Mouse (Mus musculus) stomach, postnatal 0 days (tissue): ENCODE results near the gene Qprt. TPM values are rescaled to one million over a fixed set of nuclear protein-coding genes. Genes with fewer than 3 reads are reported as not detected.

Source experiments
- ATAC-seq: fragments of 200-750 bp; cut with Nextera tagmentation; 2 replicates; pipeline ENCODE4 v1.8.0; 2017; ENCODE audit not compliant: low FRiP score, low TSS enrichment
- DNase-seq: peaks from one replicate; pipeline ENCODE4 v3.0.0-alpha.2; 2016; ENCODE audit warnings: low spot score
- H3K27ac ChIP-seq: fragments of 300-500 bp; sonication (generic); replicated peaks from 2 replicates; pipeline ENCODE4 v1.5.1; 2014; ENCODE audit warnings: mild to moderate bottlenecking, control low read depth
- H3K27me3 ChIP-seq: fragments of 300-500 bp; sonication (generic); 2 replicates; pipeline ENCODE4 v1.6.1; 2014; ENCODE audit warnings: low read length; ENCODE audit not compliant: control insufficient read depth, insufficient read depth
- H3K36me3 ChIP-seq: fragments of 300-500 bp; sonication (generic); 2 replicates; pipeline ENCODE4 v1.6.1; 2014; ENCODE audit warnings: low read length, mixed read lengths; ENCODE audit not compliant: control insufficient read depth, insufficient read depth
- H3K4me1 ChIP-seq: fragments of 300-500 bp; sonication (generic); replicated peaks from 2 replicates; pipeline ENCODE4 v1.6.1; 2014; ENCODE audit warnings: antibody characterized with exemption; ENCODE audit not compliant: control insufficient read depth, insufficient read depth
- H3K4me2 ChIP-seq: fragments of 300-500 bp; sonication (generic); replicated peaks from 2 replicates; pipeline ENCODE4 v1.6.1; 2014; ENCODE audit warnings: low read depth, mild to moderate bottlenecking, control low read depth, moderate library complexity
- H3K4me3 ChIP-seq: fragments of 300-500 bp; sonication (generic); 2 replicates; pipeline ENCODE4 v1.5.1; 2014; ENCODE audit warnings: low read depth, low read length, control low read depth
- H3K9ac ChIP-seq: fragments of 300-500 bp; sonication (generic); 2 replicates; pipeline ENCODE4 v1.6.1; 2014; ENCODE audit warnings: mild to moderate bottlenecking, low read length, control low read depth, mixed read lengths
- H3K9me3 ChIP-seq: fragments of 300-500 bp; sonication (generic); 2 replicates; pipeline ENCODE4 v1.6.1; 2016; ENCODE audit warnings: low read length; ENCODE audit not compliant: control insufficient read depth
- CTCF ChIP-seq: IDR thresholded peaks from 2 replicates; pipeline ENCODE4 v1.5.1; 2016; ENCODE audit warnings: antibody characterized with exemption, low read depth, mild to moderate bottlenecking, moderate library complexity
- EP300 ChIP-seq: optimal IDR thresholded peaks from 2 replicates; pipeline ENCODE3; 2016; ENCODE audit warnings: antibody characterized with exemption
- whole genome bisulfite sequencing: fragments of 180-500 bp; shearing (Covaris S2); extraction: QIAGEN DNeasy Blood & Tissue Kit; methylation state at CpG from one replicate; pipeline ENCODE4 v1.1.7; 2014; 5-methylcytosine and 5-hydroxymethylcytosine counted together
- polyA plus RNA-seq: library from polyadenylated mRNA; unstranded; fragments of >200 nt; fragmentation: Nextera tagmentation; extraction: Ambion mirVana; gene quantifications from 2 replicates; pipeline ENCODE4 v1.2.1, GENCODE M21; 2015

Qprt gene
- polyA plus RNA-seq, 1 experiment from 2014 or later, result 0.89 TPM

DNA sequence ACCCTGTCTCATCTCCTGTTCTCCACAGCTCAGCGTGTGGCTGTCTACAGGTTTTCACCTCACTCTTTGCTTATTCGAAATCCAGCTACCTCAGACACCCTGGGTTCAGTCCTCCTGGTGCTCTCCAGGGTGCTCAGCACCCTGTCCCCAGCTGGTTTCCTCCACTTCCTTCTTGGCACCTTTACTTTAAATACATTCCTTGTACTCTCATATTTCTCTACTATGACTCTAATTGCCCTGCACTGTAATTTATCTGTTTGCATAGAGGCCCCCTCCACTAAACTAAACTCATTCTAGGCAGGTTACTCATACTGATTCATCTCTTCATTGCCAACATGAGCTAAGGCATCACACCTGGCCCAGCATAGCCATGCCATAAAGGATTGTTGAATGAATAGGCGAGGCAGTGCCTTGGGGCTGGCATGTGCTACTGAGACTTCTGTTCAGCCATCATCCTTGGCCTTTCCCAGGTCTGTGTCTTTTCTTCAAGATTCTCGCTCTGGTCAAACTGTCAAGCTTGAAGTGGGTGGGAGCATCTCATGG lies 51.1 kb downstream of the Qprt start:
- no peaks in the 10 kb centered on the region for H3K9me3 ChIP-seq
- no peak for DNase-seq

DNA sequence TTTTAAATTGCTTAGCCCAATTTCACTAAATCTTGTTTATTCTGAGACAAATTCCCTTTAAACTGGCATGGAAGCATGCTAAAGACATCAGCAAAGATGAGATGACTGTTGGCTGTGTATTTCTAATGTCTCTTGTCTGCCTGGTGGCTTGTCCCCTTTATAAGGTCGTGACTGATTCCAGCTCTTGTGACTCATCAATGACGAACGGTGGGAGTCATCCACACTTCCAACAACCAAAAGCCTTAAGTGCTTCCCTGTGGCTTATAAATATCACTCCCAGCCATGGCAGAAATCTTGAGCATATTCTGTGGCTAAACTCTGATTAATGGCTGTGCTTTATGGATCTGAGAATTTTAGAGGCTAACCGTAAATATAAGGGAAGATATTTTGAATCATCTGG lies 55.7 kb downstream of the Qprt start:
- no peaks in the 10 kb centered on the region for H3K9me3 ChIP-seq
- H3K9ac ChIP-seq, result no peak overlapping the region
- H3K27ac ChIP-seq, result no peak overlapping the region
- no peaks in the 10 kb centered on the region for H3K36me3 ChIP-seq
- DNase-seq (no peak), ATAC-seq (no peak)
- no peak overlapping the region for H3K4me2 ChIP-seq
- no peaks in the 10 kb centered on the region for H3K27me3 ChIP-seq
- whole genome bisulfite sequencing, result 54% methylated on average over 4 of the region's 4 CpGs
- H3K4me1 ChIP-seq, result no peaks in the 10 kb centered on the region
- TF ChIP-seq CTCF, result no peak
- no peak for TF ChIP-seq EP300
- no peak overlapping the region for H3K4me3 ChIP-seq

More for the DNA sequence above, 51.1 kb downstream of the Qprt start:
- Histone ChIP-seq H3K9ac (no peak overlapping the region), H3K4me3 (no peak overlapping the region), H3K4me1 (no peaks in the 10 kb centered on the region), H3K4me2 (no peak overlapping the region), H3K36me3 (no peaks in the 10 kb centered on the region), H3K27me3 (no peaks in the 10 kb centered on the region), H3K27ac (no peak overlapping the region)
- TF ChIP-seq EP300 (no peak), CTCF (no peak)
- no peak for ATAC-seq
- WGBS, result 61% methylated on average over 4 of the region's 4 CpGs

DNA sequence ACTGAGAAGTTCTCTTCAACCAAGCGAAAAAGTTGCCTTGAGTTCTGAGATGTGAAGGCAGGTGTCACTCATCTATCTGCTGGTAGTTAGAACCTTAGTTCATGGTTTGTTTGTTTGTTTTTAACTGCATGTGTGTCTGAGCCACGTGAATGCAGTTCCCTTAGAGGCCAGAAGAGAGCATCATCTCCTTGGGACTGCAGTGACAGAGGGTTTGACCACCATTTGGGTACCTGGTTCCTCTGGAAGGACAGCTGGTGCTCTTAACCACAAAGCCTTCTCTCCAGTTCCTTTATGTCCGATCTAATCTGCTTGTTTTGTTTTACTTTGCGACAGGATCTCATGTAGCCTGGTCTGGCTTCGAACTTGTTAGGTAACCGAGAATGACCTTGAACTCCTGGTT lies 56.5 kb downstream of the Qprt start:
- Histone ChIP-seq H3K4me3 (no peak overlapping the region), H3K9ac (no peak overlapping the region), H3K36me3 (no peaks in the 10 kb centered on the region), H3K4me2 (no peak overlapping the region), H3K27ac (no peak overlapping the region), H3K27me3 (no peaks in the 10 kb centered on the region), H3K9me3 (no peaks in the 10 kb centered on the region), H3K4me1 (no peaks in the 10 kb centered on the region)
- DNase-seq (no peak), ATAC-seq (no peak)
- TF ChIP-seq EP300 (no peak), CTCF (peak; percentile 15; the same call in 1 of the 2 replicates)
- WGBS, result 86% methylated on average over 6 of the region's 6 CpGs

Other genes starting within 250 kb of the Qprt start
- 13.9 TPM in 2 replicates for gene Taok2, start 237.5 kb downstream of the Qprt start, polyA plus RNA-seq
- gene Tmem219, start 199.3 kb downstream of the Qprt start, polyA plus RNA-seq, result 32.9 and 36.3 TPM in 2 replicates
- 9.7 and 10.2 TPM in 2 replicates for gene Kctd13, start 193.3 kb downstream of the Qprt start, polyA plus RNA-seq
- 0.28 and 0.40 TPM in 2 replicates for gene Asphd1, start 172.6 kb downstream of the Qprt start, polyA plus RNA-seq
- gene Sez6l2, start 171.7 kb downstream of the Qprt start, polyA plus RNA-seq, result 1.5 and 1.6 TPM in 2 replicates
- gene Cdipt, start 146.3 kb downstream of the Qprt start, polyA plus RNA-seq, result 79.3 and 80.4 TPM in 2 replicates
- 1.5 and 1.7 TPM in 2 replicates for gene Cdiptos, start 146.1 kb downstream of the Qprt start, polyA plus RNA-seq
- gene Mvp, start 107.6 kb downstream of the Qprt start, polyA plus RNA-seq, result 49.5 and 50.0 TPM in 2 replicates
- 0.42 TPM in 1 of 2 replicates, not detected in the other for gene Pagr1b, start 105.7 kb downstream of the Qprt start, polyA plus RNA-seq
- 8.7 and 25.1 TPM in 2 replicates for gene Pagr1a, start 104.9 kb downstream of the Qprt start, polyA plus RNA-seq
- 12.0 and 27.5 TPM in 2 replicates for gene Gm42742, start 101.1 kb downstream of the Qprt start, polyA plus RNA-seq
- 1.7 and 2.9 TPM in 2 replicates for gene Prrt2, start 101.0 kb downstream of the Qprt start, polyA plus RNA-seq
- gene Maz, start 95.2 kb downstream of the Qprt start, polyA plus RNA-seq, result 21.3 and 25.5 TPM in 2 replicates
- 20.8 and 24.4 TPM in 2 replicates for gene Kif22, start 79.8 kb downstream of the Qprt start, polyA plus RNA-seq
- gene Zg16, start 34.9 kb downstream of the Qprt start, polyA plus RNA-seq, result 1.8 and 2.0 TPM in 2 replicates
- 4.0 and 4.1 TPM in 2 replicates for gene AI467606, start 30.9 kb downstream of the Qprt start, polyA plus RNA-seq
- gene Spn, start 15.6 kb upstream of the Qprt start, polyA plus RNA-seq, result 0.21 and 0.22 TPM in 2 replicates
- 22.8 and 25.2 TPM in 2 replicates for gene Cd2bp2, start 73.8 kb upstream of the Qprt start, polyA plus RNA-seq
- 11.7 and 12.1 TPM in 2 replicates for gene Tbc1d10b, start 86.2 kb upstream of the Qprt start, polyA plus RNA-seq
- gene Mylpf, start 86.7 kb upstream of the Qprt start, polyA plus RNA-seq, result 11.7 and 15.9 TPM in 2 replicates
- 11.4 and 12.2 TPM in 2 replicates for gene Zfp553, start 110.8 kb upstream of the Qprt start, polyA plus RNA-seq
- 7.0 and 7.9 TPM in 2 replicates for gene Sept1, start 110.9 kb upstream of the Qprt start, polyA plus RNA-seq
- gene Zfp771, start 122.0 kb upstream of the Qprt start, polyA plus RNA-seq, result 27.3 and 29.6 TPM in 2 replicates
- 79.8 and 84.5 TPM in 2 replicates for gene Dctpp1, start 138.5 kb upstream of the Qprt start, polyA plus RNA-seq
- 113 and 115 TPM in 2 replicates for gene Sephs2, start 151.8 kb upstream of the Qprt start, polyA plus RNA-seq
- gene Itgal, start 174.0 kb upstream of the Qprt start, polyA plus RNA-seq, result 0.80 and 1.1 TPM in 2 replicates
- 9.0 and 11.0 TPM in 2 replicates for gene Zfp768, start 223.4 kb upstream of the Qprt start, polyA plus RNA-seq